Mouse (Mus musculus): ENCODE data around the gene Plxnc1.

DNA sequence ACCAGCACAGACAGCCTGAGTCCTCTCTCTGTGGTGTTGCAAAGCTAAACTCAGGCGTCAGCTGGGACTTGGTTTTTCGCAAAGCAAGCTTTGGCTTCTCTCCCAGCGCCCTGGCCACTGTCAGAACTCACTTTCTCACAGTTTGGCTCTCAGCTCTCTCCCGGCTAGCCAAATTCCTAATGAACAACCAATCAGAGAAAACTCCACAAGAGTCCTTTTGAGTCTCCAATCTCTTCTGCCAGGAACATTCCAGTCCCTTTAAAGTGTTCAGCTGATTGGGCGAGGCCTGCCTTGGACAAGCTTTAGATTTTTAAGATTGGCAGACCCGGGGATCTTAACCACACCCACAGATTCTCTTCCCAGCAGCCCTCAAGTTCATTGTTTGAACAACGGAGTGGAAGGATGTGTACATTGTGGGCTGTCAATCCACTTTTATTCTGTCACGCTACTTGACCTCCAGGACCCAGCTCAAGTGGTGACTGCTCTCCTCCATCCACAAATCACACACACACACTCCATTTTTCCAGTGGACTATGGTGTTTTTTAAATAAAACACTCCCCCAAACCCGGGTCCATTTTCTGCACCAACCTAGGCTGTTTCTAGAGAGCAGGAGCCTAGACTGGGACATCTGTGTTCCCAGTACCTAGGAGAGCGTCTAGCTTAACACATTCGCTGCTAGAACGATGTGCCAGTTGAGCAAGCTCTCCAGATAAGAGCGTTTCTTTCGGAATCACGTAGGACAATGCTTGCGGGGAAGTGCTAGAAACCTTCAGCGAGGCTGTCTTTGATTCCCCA lies 46.3 kb upstream of the Plxnc1 start:
- TF ChIP-seq POLR2A (IDR thresholded peaks at IDR 0.05; ENCODE audit: borderline replicate concordance, extremely low read depth, insufficient read depth, insufficient read length, poor library complexity, severe bottlenecking) (no peak), CTCF (IDR thresholded peaks at IDR 0.05; ENCODE audit: borderline replicate concordance, extremely low read depth, insufficient read depth, insufficient read length) (no peak)
